Mouse (Mus musculus) thymus, postnatal 0 days (tissue): ENCODE data around the gene Pygm. TPM values are rescaled to one million over a fixed set of nuclear protein-coding genes. Genes with fewer than 3 reads are reported as not detected.
A peak's percentile ranks its signal among the peaks of the same experiment; 100 is the strongest.

ENCODE experiments used
- DNase-seq: peaks from one replicate; pipeline ENCODE4 v3.0.0-alpha.2; 2015; ENCODE audit warnings: low spot score
- polyA plus RNA-seq: library from polyadenylated mRNA; unstranded; fragments of >200 nt; fragmentation: Nextera tagmentation; extraction: Ambion mirVana; gene quantifications from 2 replicates; pipeline ENCODE4 v1.2.1, GENCODE M21; 2015

Pygm gene
- polyA plus RNA-seq, 1 experiment from 2014 or later: 6.3 TPM

GRCm38 (mm10) chr19:6407816-6408510 lies 23.8 kb downstream of the Pygm start:
- no peak for DNase-seq

GRCm38 (mm10) chr19:6408749-6409148 lies 24.6 kb downstream of the Pygm start:
- no peak for DNase-seq

GRCm38 (mm10) chr19:6409176-6409575 lies 25.0 kb downstream of the Pygm start:
- DNase-seq: no peak

- DNase-seq: no peak
Measured at GRCm38 (mm10) chr19:6409936-6410335, 25.7 kb downstream of the Pygm start.

GRCm38 (mm10) chr19:6412798-6413197 lies 28.6 kb downstream of the Pygm start:
- DNase-seq: no peak

GRCm38 (mm10) chr19:6415454-6415853 lies 31.3 kb downstream of the Pygm start:
- no peak for DNase-seq

- no peak for DNase-seq
Measured at GRCm38 (mm10) chr19:6416124-6416770, 32.0 kb downstream of the Pygm start.

GRCm38 (mm10) chr19:6416894-6417761 lies 32.9 kb downstream of the Pygm start:
- DNase-seq: no peak

GRCm38 (mm10) chr19:6418233-6418879 lies 34.2 kb downstream of the Pygm start, which contains the start of gene Nrxn2:
Nrxn2 (plus strand) TSS chr19:6418731.
- peak; percentile 86 for DNase-seq

GRCm38 (mm10) chr19:6418984-6419692 lies 34.9 kb downstream of the Pygm start:
- no peak for DNase-seq

GRCm38 (mm10) chr19:6419805-6420310 lies 35.7 kb downstream of the Pygm start:
- DNase-seq: no peak

GRCm38 (mm10) chr19:6420481-6421210 lies 36.4 kb downstream of the Pygm start:
- no peak for DNase-seq

GRCm38 (mm10) chr19:6421211-6421590 lies 37.0 kb downstream of the Pygm start:
- no peak for DNase-seq

- no peak for DNase-seq
Measured at GRCm38 (mm10) chr19:6422014-6422413, 37.8 kb downstream of the Pygm start.

- no peak for DNase-seq
Measured at GRCm38 (mm10) chr19:6423241-6423640, 39.0 kb downstream of the Pygm start.

GRCm38 (mm10) chr19:6424137-6424881 lies 40.1 kb downstream of the Pygm start:
- DNase-seq: no peak

- no peak for DNase-seq
Measured at GRCm38 (mm10) chr19:6425595-6425994, 41.4 kb downstream of the Pygm start.

GRCm38 (mm10) chr19:6426703-6427500 lies 42.7 kb downstream of the Pygm start:
- peak; percentile 34 for DNase-seq
